ENCODE assay signal across 24 mouse cellular contexts in genomic region chr9:61129186-61129585, GRCm38 (mm10).
A peak's percentile ranks its signal among the peaks of the same experiment; 100 is the strongest.
DNase-seq lines count a peak whose midpoint lies in the region; ATAC-seq lines count a peak whose summit lies in the region.
"Had no signal": no experiment of that assay in that cellular context is flagged by ENCODE, and none has a peak within 500 bp of the region (broad histone marks: within the 10 kb centered on the region; RNA-seq: fewer than 3 reads in every experiment).

No protein-coding gene starts in this region.

- H3K27ac ChIP-seq in heart, embryonic 12.5 days (ENCODE audit: poor library complexity, severe bottlenecking): no peak overlapping the region

- ATAC-seq in heart, embryonic 12.5 days (ENCODE audit: insufficient number of reproducible peaks, low FRiP score): no peak
- ATAC-seq: activated CD4-positive, CD25-positive, alpha-beta regulatory T cell, adult 4 months; CD4-positive, CD25-positive, alpha-beta regulatory T cell, adult 4 months; Patski had no signal

- H3K4me1 ChIP-seq in heart, embryonic 12.5 days (replicated peaks): no peaks in the 10 kb centered on the region

- no peak overlapping the region for H3K9ac ChIP-seq in heart, embryonic 12.5 days

- WGBS in heart, embryonic 12.5 days: 52% methylated on average over 5 of the region's 5 CpGs

- no peaks in the 10 kb centered on the region for H3K36me3 ChIP-seq in heart, embryonic 12.5 days
- H3K36me3 ChIP-seq: G1E had no signal

- no peak overlapping the region for H3K4me3 ChIP-seq in heart, embryonic 12.5 days

- H3K27me3 ChIP-seq in heart, embryonic 12.5 days (replicated peaks): peaks cover 49% of the 10 kb centered on the region
- H3K27me3 ChIP-seq: Patski had no signal

- no peak overlapping the region for H3K4me2 ChIP-seq in heart, embryonic 12.5 days

- H3K9me3 ChIP-seq in heart, embryonic 12.5 days (replicated peaks): no peaks in the 10 kb centered on the region
- H3K9me3 ChIP-seq: G1E had no signal

- DNase-seq in thymus, postnatal 4 days: peak; percentile 14
- no peak for DNase-seq in thymus, postnatal 0 days (ENCODE audit: low spot score)
- DNase-seq in ES-CJ7 (ENCODE audit: low read depth, low spot score) (peak; percentile 62), R1 (ENCODE audit: low read depth, low spot score) (peak; percentile 19), ZHBTc4 (ENCODE audit: low read depth, low spot score) (peak; percentile 59)
- DNase-seq in spleen, postnatal 4 days (ENCODE audit: low spot score in 2 of 2): no peak
- no peak for DNase-seq in kidney, postnatal 36 days
- DNase-seq: adrenal gland, adult 2 months; adrenal gland, adult 8-10 months; adrenal gland, postnatal 10 days; adrenal gland, postnatal 14 days; adrenal gland, postnatal 25 days; adrenal gland, postnatal 36 days; B cell, adult 2 months; cerebellum, adult 11 months; cerebellum, adult 11-12 months; cerebellum, adult 18-20 months; cerebellum, adult 2 months; cerebellum, adult 8-10 months had no signal

Comparison
In these comparisons a context has a peak if more than half of its experiments do, and no peak if none do; other contexts are left out.
1. DNase-seq: peak in thymus, postnatal 4 days (single experiment), ES-CJ7 (single experiment), R1 (single experiment) and ZHBTc4 (single experiment); none in thymus, postnatal 0 days (single experiment), spleen, postnatal 4 days (0 of 2) and kidney, postnatal 36 days (0 of 2).